Mouse (Mus musculus) cerebellum, adult 9-10 months (tissue): Measurements from ENCODE around the gene Draxin.
"Not testable (repeated sequence)": the region's sequence is repeated elsewhere in the genome, so short reads cannot be mapped to it uniquely, and the experiment has no call there.

Experiments used
- DNase-seq: peaks from one replicate; pipeline ENCODE4 v3.0.0; 2022

Gene Draxin

DNA sequence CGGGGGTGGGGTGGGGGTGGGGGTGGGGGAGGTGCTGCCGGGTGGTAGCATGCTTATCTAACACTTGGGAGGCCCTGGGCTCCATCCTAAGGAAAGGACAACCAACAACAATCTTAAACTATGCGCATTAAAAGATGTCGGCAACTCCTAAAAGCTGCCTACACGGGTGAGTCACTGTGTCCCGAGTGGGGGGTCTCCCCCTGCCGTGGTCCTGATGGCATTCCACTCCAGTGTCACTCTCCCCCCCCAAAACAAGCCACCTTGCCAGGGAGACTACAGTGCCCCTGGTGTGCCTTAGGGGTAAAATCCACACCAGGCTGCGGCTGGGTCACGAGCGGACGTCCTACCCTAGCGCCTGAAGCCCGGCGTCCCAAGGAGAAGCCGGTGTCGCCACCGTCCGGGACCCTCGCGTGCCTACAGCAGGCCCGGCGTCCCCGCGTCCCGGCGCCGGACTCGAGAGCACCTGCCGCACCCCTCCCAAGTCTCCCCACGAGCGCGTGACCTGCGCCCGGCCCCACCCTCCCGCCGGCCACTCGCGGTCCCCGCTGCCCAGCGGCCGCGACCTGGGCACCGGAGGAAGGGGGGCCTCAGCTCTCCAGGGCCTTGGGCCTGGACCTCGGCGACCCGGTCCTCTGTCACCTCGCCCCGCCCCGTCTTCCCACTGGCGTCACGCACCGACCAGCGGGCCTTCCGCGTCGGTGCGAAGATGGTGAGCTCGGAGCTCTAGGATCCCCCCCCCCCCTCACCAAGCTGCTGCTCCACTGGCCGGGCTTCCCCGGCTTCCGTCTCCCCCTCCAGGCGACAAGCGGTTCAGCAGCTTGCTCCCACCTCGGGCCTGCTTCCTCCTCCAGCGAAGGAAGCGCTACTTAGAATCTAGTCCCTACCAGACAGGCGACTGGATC lies 21.0 kb upstream of the Draxin start, which contains the start of gene Fbxo6:
Gene Fbxo6, minus strand, starts transcription at position 874 of the 902 bp plus-strand sequence.
- peak; percentile 86 for DNase-seq

DNA sequence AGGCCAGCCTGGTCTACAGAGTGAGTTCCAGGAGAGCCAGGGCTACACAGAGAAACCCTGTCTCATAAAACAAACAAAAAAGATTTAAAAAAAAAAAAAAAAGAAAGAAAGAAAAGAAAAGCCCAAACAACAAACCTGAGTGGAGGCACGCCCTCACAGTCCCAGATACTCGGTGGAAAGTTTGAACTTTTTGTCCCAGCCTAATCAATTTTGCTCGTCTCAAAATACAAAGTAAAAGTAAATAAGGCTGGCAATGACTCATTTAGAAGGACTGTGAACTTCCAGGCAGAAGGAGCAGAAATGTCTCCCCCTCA lies 20.4 kb upstream of the Draxin start:
- peak; percentile 34 for DNase-seq

DNA sequence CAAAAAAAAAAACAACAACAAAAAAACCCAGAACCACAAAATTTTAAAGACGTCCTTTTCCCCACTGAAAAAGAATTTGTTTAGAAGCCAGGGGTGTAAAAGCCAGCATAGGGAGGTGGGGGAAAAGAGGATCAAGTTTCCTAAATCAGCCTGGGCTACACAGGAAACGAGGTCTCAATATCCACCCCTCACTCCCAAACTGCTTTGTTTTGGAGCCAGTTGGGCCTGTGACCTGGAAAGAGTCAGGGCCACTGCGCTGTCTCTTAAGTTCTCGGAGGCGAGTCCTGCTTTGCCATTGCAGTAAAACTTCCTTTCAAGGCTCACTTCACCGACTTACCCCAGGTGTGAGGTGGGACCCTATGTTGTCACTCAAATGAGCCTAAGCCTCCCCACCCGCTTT lies 19.7 kb upstream of the Draxin start:
- no peak for DNase-seq

DNA sequence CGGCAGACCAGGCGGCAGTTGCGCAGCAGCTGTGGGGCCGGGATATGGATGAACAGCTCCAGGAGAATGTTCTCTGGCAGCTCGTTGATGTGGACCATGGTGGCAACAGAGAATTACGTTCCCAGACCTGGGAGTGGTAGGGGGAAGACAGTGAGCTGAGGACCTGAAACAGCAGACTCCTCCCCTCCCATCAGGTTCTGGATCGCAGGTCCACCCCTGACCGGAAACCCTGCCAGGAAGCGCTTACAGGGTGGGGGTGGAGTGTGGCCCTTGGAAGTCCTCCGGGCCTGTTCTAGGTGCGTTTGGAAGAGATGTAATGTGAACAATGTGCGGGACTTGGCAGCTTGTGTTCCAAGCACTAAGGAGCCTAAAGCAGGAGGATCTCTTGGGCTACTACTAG lies 19.0 kb upstream of the Draxin start:
- DNase-seq, result peak; percentile 43

DNA sequence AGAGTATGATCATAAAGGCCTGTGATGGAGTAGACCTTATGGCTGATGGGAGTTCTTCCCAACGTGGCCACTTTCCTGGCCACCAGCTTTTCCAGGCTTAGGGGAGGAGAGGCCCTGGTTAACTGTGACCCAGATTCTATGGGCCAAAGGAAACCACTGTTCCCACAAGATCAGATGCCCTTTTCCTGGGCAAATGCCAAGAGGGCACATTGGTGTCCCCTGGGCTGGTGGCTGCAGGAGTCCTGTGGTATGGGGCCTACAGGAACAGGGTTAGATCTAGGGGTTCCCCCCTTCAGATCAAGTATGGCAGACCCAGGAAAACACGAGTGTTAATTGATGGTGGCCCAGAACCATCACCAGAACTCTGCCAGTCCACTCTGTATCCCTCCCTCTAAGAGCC lies 17.2 kb upstream of the Draxin start:
- DNase-seq, result peak; percentile 36

DNA sequence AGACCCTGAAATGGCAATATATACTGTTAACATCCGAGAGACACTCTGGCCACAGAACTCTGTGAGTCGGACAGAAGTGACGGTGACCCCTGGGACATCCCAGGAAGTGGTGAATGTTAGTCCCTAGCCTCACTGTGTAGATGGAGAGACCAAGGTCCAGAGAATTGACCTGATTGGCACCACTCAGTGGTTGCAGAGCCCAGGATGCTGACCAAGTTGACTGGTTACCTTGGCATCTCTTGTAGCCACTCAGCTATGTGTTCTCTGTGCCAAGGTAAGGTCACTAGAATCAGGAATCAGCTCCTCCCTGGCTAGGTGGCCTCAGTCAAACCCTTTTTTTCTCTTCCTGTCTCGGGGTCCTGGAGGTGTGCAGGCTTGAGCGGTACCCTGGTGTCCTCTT lies 13.2 kb upstream of the Draxin start:
- DNase-seq, result no peak

DNA sequence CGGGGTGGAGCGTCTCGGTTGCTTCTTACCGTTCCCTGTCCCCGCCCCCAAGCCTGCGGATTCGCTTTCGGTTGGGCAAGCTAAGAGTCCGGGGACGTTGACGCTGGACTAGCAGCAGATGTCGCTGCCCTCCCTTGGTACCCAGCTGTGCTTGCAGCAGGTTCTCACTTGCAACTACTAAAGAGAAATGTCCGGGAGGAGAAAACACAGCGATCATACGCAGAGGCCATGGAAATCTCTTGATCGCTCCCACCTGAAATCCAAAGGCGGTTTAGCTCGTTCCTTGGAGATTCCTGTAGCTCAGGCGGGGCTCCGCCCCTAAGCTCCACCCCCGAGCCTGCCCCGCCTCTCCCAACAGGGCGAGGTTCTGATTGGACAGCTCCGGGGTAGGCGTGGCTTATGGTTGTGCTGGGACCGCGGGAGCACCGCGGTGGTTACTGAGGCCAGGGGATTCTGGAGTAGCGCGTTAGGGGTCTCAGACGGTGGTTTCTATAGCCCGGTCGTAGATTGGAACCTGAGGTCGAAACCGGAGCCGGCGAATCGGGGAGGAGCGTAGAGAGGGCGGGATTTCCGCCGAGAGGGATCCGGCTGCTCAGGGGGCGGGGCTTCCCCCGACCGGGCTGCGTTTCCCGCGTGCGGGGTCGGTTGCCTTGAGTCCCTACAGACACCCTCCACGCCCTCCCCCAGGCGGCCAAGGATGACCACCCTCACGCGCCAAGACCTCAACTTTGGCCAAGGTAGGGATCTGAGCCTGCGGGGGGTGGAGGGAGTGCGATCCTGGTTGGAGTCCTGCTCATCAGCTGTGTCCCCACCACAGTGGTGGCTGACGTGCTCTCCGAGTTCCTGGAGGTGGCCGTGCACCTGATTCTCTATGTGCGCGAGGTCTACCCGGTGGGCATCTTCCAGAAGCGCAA lies 9.9 kb upstream of the Draxin start:
- peak; percentile 97 for DNase-seq

DNA sequence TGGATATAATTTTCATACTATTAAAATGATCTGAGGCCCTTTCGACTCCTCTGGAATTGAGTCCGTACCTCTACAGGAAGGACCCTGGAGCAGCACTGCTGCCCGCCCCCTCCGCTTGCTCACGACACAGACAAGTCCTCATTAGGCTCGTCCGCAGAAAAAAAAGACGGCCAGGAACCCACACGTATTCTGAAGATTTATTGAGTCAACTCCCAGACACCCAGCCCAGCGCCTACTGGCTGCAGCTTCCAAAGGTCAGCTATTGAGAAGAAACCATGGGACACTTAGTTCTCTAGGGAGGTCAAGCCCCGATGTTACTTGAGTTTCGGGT lies 9.2 kb upstream of the Draxin start:
- DNase-seq, result no peak

DNA sequence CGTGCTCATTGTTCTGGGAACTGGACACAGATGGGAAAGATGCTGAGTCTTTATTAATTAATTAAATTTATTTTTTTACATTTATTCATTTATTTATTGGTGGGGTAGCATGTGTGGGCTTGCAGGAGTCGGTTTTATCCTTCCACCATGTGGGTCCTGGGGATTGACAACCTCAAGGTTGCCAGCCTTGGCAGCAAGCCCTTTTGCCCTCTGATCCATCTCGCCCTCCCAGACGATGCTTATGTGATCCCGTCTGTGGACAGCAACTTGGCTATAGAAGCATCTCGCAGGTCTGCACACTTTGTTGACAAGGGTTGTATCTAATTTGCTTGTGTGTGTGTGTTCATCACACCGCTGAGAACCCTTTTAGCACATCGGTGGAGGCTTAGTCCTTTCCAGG lies 7.0 kb upstream of the Draxin start:
- DNase-seq, result peak; percentile 26

DNA sequence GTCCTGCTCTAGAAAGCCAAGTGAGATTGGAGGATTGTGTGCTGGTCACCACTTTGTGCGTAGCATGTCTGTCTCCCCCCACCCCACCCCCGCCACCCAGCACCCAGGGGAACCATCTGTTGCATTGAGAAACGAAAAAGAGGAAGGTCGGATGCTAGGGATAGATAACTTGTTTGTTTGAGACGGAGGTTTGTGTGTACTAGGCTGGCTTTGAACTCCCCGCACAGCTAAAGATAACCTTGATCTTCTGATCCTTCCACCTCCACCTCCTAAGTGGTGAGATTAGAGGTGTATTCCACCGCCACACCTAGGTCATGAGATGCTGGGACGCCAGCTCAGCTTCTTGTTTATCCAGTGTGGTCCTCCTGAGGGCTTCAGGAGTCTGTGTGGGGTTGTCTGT lies 4.5 kb upstream of the Draxin start:
- DNase-seq, result no peak

DNA sequence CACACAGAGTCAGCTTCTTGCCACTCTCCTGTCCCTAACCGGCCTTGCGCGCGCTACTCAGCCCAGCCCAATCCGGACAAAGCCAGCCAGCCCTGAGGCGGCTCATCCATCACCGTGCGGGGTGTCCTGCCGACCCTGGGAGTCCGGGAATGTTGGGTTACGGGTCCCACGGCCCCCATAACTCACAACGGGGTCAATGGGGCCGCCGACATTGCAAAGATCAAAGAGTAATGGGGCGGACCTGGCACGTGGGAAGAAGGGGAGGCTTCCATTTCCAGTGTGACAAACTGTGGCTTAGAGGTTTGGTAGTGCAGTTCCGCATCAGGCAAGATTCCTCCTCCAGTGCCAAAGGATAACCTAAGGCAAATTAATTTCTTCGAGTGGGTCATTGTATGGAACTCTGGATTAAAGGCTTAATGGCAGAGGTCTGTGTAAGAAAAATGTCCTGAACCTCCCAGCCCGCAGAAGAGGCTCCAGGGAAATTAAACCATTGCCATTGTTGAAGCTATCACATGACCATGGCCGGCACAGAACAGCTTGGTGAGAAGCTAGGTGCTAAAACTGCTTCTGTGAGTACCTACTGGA lies 1.1 kb upstream of the Draxin start:
- DNase-seq, result no peak

DNA sequence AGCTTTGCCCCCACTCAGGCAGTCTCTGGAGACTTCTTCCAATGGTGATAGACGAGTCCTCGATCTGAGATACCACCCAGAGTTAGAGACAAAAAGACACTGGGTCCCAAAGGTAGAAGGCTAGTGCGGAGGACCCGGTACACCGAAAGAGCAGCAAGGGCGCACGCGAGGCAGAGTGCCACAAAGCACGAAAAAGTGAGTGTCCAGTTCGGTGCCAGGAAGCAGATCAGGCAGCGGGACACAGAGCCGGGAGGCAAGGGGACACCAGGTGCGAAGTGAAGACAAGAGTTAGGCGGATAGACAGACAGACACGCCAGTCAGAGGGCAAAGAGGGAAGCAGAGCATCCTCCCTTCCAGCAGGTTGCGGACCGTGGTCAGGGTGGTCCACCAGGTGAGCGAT lies 365 bp downstream of the Draxin start, which contains the start of gene Mad2l2:
Gene Mad2l2, plus strand, starts transcription at position 252 of the 400 bp plus-strand sequence.
- DNase-seq, result no peak

DNA sequence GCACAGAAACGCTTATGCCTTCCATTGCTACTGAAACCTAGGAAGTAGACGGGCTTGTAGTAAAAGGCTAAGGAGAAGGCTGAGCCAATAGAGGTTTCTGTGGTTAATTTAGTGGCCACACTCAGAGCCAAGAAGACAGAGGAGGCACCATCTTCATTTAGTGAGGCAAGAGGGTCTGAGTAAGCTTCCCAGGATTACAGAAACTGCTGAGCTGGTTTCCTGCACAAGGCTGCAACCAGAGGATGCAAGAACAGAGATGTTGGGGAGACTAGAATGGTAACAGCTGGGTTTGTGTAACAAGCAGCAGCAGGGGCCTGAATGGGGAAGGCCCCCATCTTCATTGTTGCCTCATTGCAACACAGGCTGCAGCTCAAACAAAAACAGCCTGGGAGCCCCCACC lies 1.8 kb downstream of the Draxin start:
- no peak for DNase-seq

DNA sequence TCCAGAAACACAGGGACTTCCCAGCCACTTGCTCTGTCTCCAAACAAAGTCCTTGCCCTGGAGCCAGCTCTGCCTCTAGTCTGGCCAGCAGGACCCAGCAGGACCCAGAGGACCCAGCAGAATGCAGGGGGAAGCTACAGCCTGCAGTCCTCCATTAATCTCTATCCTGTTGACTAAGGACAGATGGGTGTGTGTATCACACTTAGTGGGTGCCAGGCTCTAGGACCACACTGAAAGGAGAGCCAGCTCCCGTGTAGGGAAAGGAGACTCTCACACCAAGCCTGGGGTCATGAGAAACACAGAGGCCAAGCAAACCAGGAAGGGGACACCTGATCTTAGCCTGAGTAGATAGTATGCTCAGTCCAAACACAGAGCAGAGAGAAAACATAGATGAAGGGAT lies 2.3 kb downstream of the Draxin start:
- DNase-seq, result no peak

DNA sequence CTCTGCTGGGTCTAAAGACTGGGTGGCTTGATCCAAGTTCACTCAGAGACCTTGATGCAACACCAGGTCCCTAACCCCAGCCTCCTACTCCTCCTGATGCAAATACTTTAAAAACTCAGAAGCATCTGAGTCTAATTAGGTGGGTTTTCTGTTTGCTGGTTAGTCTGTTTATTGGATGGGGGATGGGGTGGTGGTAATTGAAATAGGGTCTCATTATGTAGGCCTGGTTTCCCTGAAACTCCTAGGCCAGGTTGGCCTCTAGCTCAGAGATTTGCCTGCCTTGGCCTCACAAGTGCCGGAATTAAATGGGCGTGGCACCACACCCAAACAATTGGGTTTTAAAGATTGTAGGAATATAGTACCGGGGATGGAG lies 7.8 kb downstream of the Draxin start:
- no peak for DNase-seq

DNA sequence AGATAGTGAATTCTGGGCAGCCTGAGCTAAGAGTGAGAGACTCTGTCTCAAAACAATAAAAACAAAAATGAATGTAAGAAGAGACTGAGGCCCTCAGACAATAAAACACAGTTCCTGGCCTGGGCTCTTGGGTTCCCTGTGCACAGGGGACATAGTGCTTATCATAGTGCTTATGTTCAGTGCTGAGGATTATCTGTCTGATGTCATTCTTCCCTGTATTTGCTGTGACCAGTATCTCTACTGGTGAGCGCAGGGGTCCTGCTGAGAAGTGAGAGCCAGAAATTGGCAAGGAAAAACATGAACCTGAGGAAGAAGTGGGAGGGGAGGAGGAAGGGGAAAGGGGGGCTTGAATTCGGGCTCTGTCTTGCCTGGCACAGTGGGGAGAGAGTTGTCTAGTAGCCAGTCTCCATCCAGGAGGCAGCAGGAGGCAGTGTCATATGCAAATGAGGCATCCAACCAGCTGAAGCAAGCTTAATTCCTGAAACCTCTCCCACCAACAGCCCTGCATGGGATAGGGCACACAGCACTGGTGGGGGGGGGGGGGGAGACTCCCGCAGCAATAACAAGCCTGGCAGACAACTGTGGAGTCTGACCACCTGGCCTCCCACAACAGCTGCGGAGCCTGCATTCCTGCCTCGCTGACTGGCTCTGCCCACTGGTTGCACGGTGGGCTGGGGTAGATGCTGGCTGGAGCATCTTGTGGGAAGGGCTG lies 8.4 kb downstream of the Draxin start:
- no peak for DNase-seq

DNA sequence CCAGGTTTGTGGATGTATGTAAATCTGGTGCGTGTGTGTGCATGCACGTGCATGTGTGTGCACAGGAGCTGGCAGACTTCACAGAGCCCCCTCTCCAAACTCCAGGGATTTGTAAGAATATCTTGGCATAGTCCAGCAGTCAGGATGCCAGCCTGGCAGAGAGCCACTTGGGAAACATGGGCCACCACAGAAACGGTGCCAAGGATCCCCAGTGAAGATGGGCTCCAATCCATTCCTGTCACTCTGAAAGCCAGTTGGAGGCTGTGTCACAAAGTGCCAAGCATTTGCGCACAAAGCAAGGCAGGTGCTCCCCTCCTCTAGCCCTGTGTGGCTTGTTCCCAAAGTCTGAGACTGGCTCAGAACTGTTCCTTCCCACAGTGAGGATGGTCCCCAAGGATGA lies 9.1 kb downstream of the Draxin start:
- DNase-seq, result no peak

DNA sequence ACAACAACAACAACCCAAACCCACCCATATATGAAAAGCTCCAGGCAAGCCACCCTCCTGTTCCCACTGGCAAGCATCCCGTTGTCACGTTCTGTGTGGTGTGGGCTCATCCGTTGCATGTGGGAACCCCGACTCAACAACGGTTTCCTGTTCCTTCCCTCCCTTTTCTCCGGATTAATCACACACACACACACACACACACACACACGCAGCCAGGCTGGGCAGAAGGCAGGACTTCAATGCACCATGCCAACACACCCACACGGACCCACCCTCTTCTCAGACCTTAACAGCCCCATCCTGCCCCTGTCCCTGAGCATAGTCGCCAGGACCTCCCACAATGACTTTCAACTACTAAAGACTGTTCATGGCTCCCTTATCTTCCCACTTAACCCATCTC lies 9.9 kb downstream of the Draxin start:
- DNase-seq, result no peak

DNA sequence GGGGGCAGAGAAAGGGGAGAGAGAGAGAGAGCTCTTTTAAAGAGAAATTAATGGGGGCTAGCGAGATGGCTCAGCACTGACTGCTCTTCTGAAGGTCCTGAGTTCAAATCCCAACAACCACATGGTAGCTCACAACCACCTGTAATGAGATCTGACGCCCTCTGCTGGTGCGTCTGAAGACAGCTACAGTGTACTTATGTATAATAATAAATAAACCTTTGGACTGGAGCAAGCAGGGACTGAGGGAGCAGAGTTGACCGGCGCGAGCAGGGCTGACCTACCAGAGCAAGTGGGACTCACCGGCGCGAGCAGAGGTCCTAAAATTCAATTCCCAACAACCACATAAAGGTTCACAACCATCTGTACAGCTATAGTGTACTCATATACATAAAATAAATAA lies 10.9 kb downstream of the Draxin start:
- not testable (repeated sequence) for DNase-seq

DNA sequence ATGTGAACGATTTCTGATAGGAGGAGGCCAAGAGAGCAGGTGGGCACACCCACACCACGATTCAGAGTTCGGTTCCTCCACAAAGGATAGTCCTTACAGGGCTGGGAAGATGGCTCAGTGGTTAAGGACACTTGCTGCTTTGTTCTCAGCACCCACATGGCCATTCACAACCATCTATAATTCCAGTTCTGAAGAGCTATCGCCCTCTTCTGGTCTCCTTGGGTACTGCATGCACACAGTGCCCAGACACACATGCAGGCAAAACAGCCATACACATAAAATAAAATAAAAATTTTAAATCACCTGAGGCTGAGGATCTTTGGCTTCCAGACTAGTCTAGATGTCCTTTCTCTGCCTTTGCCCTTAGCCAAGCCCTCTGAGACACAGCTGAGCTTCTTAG lies 13.1 kb downstream of the Draxin start:
- no peak for DNase-seq

DNA sequence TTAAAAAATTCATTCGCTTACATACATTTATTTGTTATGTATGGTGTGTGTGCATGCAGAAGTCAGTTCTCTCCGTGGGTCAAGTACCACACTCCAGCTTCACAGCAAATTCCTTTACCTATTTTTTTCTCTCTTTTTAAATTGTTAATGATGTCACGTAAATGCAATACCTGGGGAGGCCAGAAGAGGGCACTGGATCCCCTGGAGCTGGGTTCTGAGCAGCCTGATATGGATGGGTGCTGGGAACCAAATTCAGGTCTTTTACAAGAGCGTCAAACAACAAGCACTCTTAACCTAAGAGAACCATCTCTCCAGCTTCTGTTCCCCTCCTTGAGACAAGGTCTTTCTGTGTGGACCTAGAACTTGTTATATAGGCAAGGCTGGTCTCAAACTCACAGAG lies 13.8 kb downstream of the Draxin start:
- no peak for DNase-seq

DNA sequence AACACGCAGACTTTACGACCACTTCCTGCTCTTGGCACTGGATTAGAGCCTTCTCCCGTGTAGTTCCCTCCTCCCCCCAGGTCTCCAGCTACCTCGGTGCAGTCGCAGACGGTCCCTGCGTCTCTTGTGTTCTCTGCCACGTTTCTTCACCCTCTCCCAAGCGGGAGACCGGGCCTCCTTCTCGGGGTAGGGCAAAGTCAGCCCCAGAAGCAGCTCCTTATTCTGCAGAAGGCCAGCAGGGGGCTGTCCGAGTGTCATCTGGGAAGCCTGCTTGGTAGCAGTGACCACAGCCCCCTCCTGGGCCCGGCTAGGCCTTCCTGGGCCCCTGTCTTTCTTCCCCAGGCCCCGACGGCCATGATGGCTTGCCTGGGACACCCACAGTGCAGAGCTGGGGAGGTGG lies 15.0 kb downstream of the Draxin start:
- DNase-seq, result peak; percentile 32

DNA sequence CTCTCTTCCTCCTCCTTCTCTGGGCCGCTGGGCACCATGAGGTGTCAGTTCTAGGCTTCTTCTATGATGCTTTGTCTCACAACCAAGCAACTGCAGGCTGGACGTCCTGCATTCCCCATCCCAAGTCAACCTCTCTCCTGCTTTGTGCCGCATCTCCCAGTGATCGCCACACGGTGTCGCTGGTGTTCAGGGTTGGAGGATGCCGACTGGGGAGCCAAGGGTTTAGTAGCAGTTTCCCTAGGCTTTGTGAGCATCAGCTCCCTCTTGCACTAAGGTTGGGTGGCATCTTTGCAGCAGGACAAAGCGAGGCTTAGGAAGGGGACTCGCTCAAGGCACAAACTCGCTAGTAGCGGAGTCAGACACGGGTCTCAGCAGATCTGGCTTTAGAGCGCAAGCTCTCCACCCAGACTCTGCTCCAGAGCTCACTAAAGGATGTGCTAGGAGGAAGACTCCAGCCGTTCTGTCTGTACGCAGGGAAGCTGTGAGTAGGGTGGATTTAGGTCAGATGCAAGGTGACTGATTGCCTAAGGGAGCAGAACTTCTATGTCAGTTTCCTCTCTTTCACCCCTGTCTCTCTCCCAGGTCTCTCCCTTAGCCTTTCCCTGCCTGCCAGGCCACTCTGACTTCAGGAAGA lies 15.6 kb downstream of the Draxin start:
- peak; percentile 85 for DNase-seq
